In genomic region chr5:102703325-102704099, GRCm38 (mm10) we compare ENCODE assay signal across 9 mouse cellular contexts.
DNase-seq lines count a peak whose midpoint lies in the region; ATAC-seq and TF ChIP-seq lines count a peak whose summit lies in the region.
"Had no signal": no experiment of that assay in that cellular context is flagged by ENCODE, and none has a peak within 500 bp of the region (broad histone marks: within the 10 kb centered on the region; RNA-seq: fewer than 3 reads in every experiment).

No protein-coding gene starts in this region.

- DNase-seq in heart, adult 2 months = peak; percentile 68 to 75
- DNase-seq in heart, embryonic 10.5 days (ENCODE audit: low spot score) = no peak
- peak; percentile 13 for DNase-seq in c-Kit-positive CD71-positive TER-119-negative erythroid progenitor cells, embryonic 14.5 days (ENCODE audit: low read depth)
- peak; percentile 80 for DNase-seq in forelimb bud, embryonic 11.5 days (ENCODE audit: low read depth, low spot score)
- peak; percentile 87 for DNase-seq in hindbrain, postnatal 0 days (ENCODE audit: low spot score)
- DNase-seq in layer of hippocampus, postnatal 10 days (ENCODE audit: low spot score in 2 of 2) = peak; percentile 71 to 79
- DNase-seq in lung, postnatal 36 days = peak; percentile 75
- peak; percentile 17 to 70 for DNase-seq in spleen, postnatal 4 days (ENCODE audit: low spot score in 2 of 2)

- no peak for TF ChIP-seq EP300 in heart, adult 2 months (IDR thresholded peaks at IDR 0.05; ENCODE audit: insufficient read depth, low read depth, low read length)

- no peaks in the 10 kb centered on the region for H3K9me3 ChIP-seq in heart, embryonic 10.5 days
- H3K9me3 ChIP-seq in hindbrain, postnatal 0 days (ENCODE audit: low read length) = no peaks in the 10 kb centered on the region
- H3K9me3 ChIP-seq: lung, embryonic 15.5 days had no signal

- H3K36me3 ChIP-seq in heart, adult 2 months (ENCODE audit: control insufficient read depth, insufficient read depth, low read length) = no peaks in the 10 kb centered on the region
- no peaks in the 10 kb centered on the region for H3K36me3 ChIP-seq in heart, embryonic 10.5 days
- no peaks in the 10 kb centered on the region for H3K36me3 ChIP-seq in hindbrain, postnatal 0 days (ENCODE audit: insufficient read depth, low read length)
- H3K36me3 ChIP-seq: lung, embryonic 15.5 days had no signal

- peak; percentile 81 for TF ChIP-seq CTCF in heart, adult 2 months (IDR thresholded peaks at IDR 0.05)
- peak; percentile 81 for TF ChIP-seq CTCF in hindbrain, postnatal 0 days (IDR thresholded peaks at IDR 0.05; ENCODE audit: low read depth)

- 58% methylated on average over 5 of the region's 5 CpGs for WGBS in heart, adult 2 months
- 55% methylated on average over 5 of the region's 5 CpGs for WGBS in heart, embryonic 10.5 days
- 50% methylated on average over 5 of the region's 5 CpGs for WGBS in hindbrain, postnatal 0 days

- H3K9ac ChIP-seq in heart, adult 2 months (ENCODE audit: low read depth, low read length) = no peak overlapping the region
- H3K9ac ChIP-seq in hindbrain, postnatal 0 days (replicated peaks; ENCODE audit: low read length) = no peak overlapping the region
- H3K9ac ChIP-seq: lung, embryonic 15.5 days had no signal

- H3K4me1 ChIP-seq in heart, adult 2 months (ENCODE audit: control insufficient read depth, insufficient read depth, low read length) = no peaks in the 10 kb centered on the region; the same call in 1 of the 2 replicates
- no peaks in the 10 kb centered on the region for H3K4me1 ChIP-seq in heart, embryonic 10.5 days
- no peaks in the 10 kb centered on the region for H3K4me1 ChIP-seq in hindbrain, postnatal 0 days (ENCODE audit: insufficient read depth, low read length)

- no peak overlapping the region; the same call in 1 of the 2 replicates for H3K27ac ChIP-seq in heart, adult 2 months
- no peak overlapping the region for H3K27ac ChIP-seq in heart, embryonic 10.5 days
- no peak overlapping the region for H3K27ac ChIP-seq in hindbrain, postnatal 0 days
- H3K27ac ChIP-seq: lung, embryonic 15.5 days had no signal

- no peaks in the 10 kb centered on the region for H3K79me2 ChIP-seq in heart, adult 2 months (replicated peaks; ENCODE audit: control insufficient read depth, insufficient read depth, low read length)

- peak; percentile 62; the same call in 1 of the 2 replicates for ATAC-seq in hindbrain, postnatal 0 days

- intact Hi-C loops in heart, adult 2 months (cut with DNase I) = loop anchor here (5.0 kb wide), 2 partner anchors 64 to 169 kb away; no protein-coding TSS in a partner anchor

- H3K4me3 ChIP-seq in heart, adult 2 months = no peak overlapping the region
- no peak overlapping the region for H3K4me3 ChIP-seq in heart, embryonic 10.5 days
- H3K4me3 ChIP-seq in hindbrain, postnatal 0 days (ENCODE audit: low read length) = no peak overlapping the region
- H3K4me3 ChIP-seq: lung, embryonic 15.5 days had no signal

- TF ChIP-seq POLR2A in heart, adult 2 months (IDR thresholded peaks at IDR 0.05; ENCODE audit: insufficient read depth, low read depth, low read length) = no peak

- no peaks in the 10 kb centered on the region for H3K27me3 ChIP-seq in heart, adult 2 months (ENCODE audit: control insufficient read depth, insufficient read depth, low read length)
- H3K27me3 ChIP-seq in heart, embryonic 10.5 days (ENCODE audit: insufficient read depth, poor library complexity, severe bottlenecking) = no peaks in the 10 kb centered on the region
- H3K27me3 ChIP-seq in hindbrain, postnatal 0 days (ENCODE audit: insufficient read depth, low read length) = no peaks in the 10 kb centered on the region
- H3K27me3 ChIP-seq: lung, embryonic 15.5 days had no signal

- no peak overlapping the region for H3K4me2 ChIP-seq in hindbrain, postnatal 0 days (ENCODE audit: low read depth, low read length)
- H3K4me2 ChIP-seq: lung, embryonic 15.5 days had no signal
